ENCODE assay signal across 8 mouse cellular contexts in the genomic region with DNA sequence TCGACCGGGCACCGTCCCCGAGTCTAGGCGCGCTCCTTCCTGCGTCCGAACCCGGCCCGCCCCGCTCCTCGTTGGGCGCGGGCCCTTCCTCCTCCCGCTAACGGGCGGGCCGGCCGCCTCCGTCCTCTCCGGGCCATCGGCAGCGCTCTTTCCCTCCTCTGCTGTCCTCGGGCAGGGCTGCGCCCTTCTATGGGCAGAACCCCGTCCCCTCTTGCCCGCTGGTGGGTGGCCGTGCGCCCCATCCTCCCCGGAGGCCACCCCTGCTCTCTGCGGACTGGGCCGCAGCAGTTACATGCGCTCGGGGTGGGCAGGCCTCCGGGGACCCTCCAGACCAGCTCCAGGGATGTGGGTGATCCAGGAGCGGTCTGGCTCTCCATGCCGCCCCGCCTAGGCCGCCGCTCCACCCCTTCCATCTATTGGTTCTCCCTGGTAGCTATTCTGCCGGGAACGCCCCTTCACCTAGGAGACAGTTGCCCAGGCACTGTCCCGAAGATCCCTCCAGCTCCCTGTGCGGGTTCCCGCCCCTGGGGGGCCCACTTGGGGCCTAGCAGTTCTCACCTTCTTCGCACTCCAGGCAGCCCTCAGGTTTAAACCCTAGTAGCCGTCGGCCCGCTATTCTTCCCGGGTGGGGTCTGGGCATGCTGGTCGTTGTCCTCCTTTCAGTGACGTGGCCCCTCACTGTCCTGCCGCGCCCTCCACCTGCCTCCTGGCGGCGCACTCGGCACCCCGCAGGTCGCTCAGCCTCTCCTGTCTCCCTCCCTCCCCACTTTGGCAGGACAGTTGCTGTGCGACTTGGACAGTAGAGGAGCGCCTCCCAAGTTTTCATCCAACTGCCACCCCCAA. TPM values are rescaled to one million over a fixed set of nuclear protein-coding genes. Genes with fewer than 3 reads are reported as not detected.
DNase-seq lines count a peak whose midpoint lies in the region; ATAC-seq and TF ChIP-seq lines count a peak whose summit lies in the region.

No protein-coding gene starts in this region.

- TF ChIP-seq POLR2A in liver, adult 2 months (IDR thresholded peaks at IDR 0.05; ENCODE audit: extremely low read depth, insufficient read depth, low read length): no peak

- peak; percentile 95 for ATAC-seq in heart, embryonic 12.5 days (ENCODE audit: insufficient number of reproducible peaks, low FRiP score)
- peak; percentile 86 for ATAC-seq in kidney, postnatal 0 days (replicated peaks; ENCODE audit: low FRiP score, low read depth)
- peak; percentile 32 for ATAC-seq in monocyte, adult 5-6 weeks (replicated peaks; ENCODE audit: insufficient number of reproducible peaks, low FRiP score, low TSS enrichment, poor library complexity, severe bottlenecking)

- peaks cover 27% of the 10 kb centered on the region for H3K27me3 ChIP-seq in erythroblast, embryonic 14.5 days (ENCODE audit: control insufficient read depth)
- H3K27me3 ChIP-seq in heart, embryonic 12.5 days (replicated peaks): no peaks in the 10 kb centered on the region
- no peaks in the 10 kb centered on the region for H3K27me3 ChIP-seq in kidney, postnatal 0 days (ENCODE audit: insufficient read depth, low read length)
- H3K27me3 ChIP-seq in liver, adult 2 months (ENCODE audit: control insufficient read depth, insufficient read depth, low read length): no peaks in the 10 kb centered on the region

- H3K4me2 ChIP-seq in heart, embryonic 12.5 days: peak overlapping the region; percentile 81
- peak overlapping the region; percentile 88 for H3K4me2 ChIP-seq in kidney, postnatal 0 days (ENCODE audit: low read length)

- peak overlapping the region; percentile 82 for H3K27ac ChIP-seq in heart, embryonic 12.5 days (ENCODE audit: poor library complexity, severe bottlenecking)
- peak overlapping the region; percentile 87 for H3K27ac ChIP-seq in kidney, postnatal 0 days
- H3K27ac ChIP-seq in liver, adult 2 months (replicated peaks; ENCODE audit: insufficient read depth, low read depth, low read length): peak overlapping the region; percentile 47

- H3K9me3 ChIP-seq in erythroblast, embryonic 14.5 days (ENCODE audit: control insufficient read depth, low read length): no peaks in the 10 kb centered on the region
- H3K9me3 ChIP-seq in heart, embryonic 12.5 days (replicated peaks): no peaks in the 10 kb centered on the region
- no peaks in the 10 kb centered on the region for H3K9me3 ChIP-seq in kidney, postnatal 0 days (replicated peaks; ENCODE audit: low read length)

- peaks cover 38% of the 10 kb centered on the region for H3K4me1 ChIP-seq in erythroblast, embryonic 14.5 days (ENCODE audit: control insufficient read depth)
- peaks cover 16% of the 10 kb centered on the region for H3K4me1 ChIP-seq in heart, embryonic 12.5 days (replicated peaks)
- H3K4me1 ChIP-seq in kidney, postnatal 0 days (replicated peaks; ENCODE audit: insufficient read depth, low read length): peaks cover 6% of the 10 kb centered on the region
- peaks cover 8% of the 10 kb centered on the region; the same call in 1 of the 2 replicates for H3K4me1 ChIP-seq in liver, adult 2 months (ENCODE audit: control insufficient read depth, insufficient read depth, low read length)

- WGBS in heart, embryonic 12.5 days: under 1% methylated on average over 61 of the region's 61 CpGs
- WGBS in kidney, postnatal 0 days: under 1% methylated on average over 52 of the region's 61 CpGs
- WGBS in liver, adult 2 months: 3% methylated on average over 59 of the region's 61 CpGs

- peak; percentile 60 for TF ChIP-seq CTCF in kidney, postnatal 0 days (IDR thresholded peaks at IDR 0.05; ENCODE audit: low read depth)
- TF ChIP-seq CTCF in liver, adult 2 months (IDR thresholded peaks at IDR 0.05; ENCODE audit: low read depth, low read length): peak; percentile 23; the same call in 1 of the 2 replicates

- peaks cover 45% of the 10 kb centered on the region for H3K36me3 ChIP-seq in erythroblast, embryonic 14.5 days (ENCODE audit: control insufficient read depth)
- H3K36me3 ChIP-seq in heart, embryonic 12.5 days: peaks cover 37% of the 10 kb centered on the region
- peaks cover 25% of the 10 kb centered on the region for H3K36me3 ChIP-seq in kidney, postnatal 0 days (ENCODE audit: insufficient read depth, low read length)
- peaks cover 7% of the 10 kb centered on the region; the same call in 1 of the 2 replicates for H3K36me3 ChIP-seq in liver, adult 2 months (ENCODE audit: control insufficient read depth, insufficient read depth, low read length)

- H3K9ac ChIP-seq in heart, embryonic 12.5 days: peak overlapping the region; percentile 87
- peak overlapping the region; percentile 90 for H3K9ac ChIP-seq in kidney, postnatal 0 days (ENCODE audit: low read depth, low read length)
- peak overlapping the region; percentile 82 for H3K9ac ChIP-seq in liver, adult 2 months (ENCODE audit: low read depth, low read length)

- H3K4me3 ChIP-seq in erythroblast, embryonic 14.5 days (replicated peaks): peak overlapping the region; percentile 94
- peak overlapping the region; percentile 90 for H3K4me3 ChIP-seq in heart, embryonic 12.5 days
- peak overlapping the region; percentile 86 for H3K4me3 ChIP-seq in kidney, postnatal 0 days (replicated peaks; ENCODE audit: low read depth, low read length)
- H3K4me3 ChIP-seq in liver, adult 2 months (ENCODE audit: insufficient read depth, low read depth, low read length): peak overlapping the region; percentile 93

- peak; percentile 68 for DNase-seq in CD4-positive, CD25-positive, alpha-beta regulatory T cell, adult 2 months (ENCODE audit: low read depth, low spot score)
- peak; percentile 30 for DNase-seq in brain, embryonic 18.5 days (ENCODE audit: low read depth, low spot score)
- DNase-seq in kidney, postnatal 0 days (ENCODE audit: low spot score): peak; percentile 95
- peak; percentile 55 for DNase-seq in liver, adult 2 months (ENCODE audit: extremely low read depth, low read depth, low spot score)
- peak; percentile 89 to 92 for DNase-seq in spleen, postnatal 4 days (ENCODE audit: low spot score in 2 of 2)

- peaks cover 4% of the 10 kb centered on the region; the same call in 1 of the 2 replicates for H3K79me2 ChIP-seq in liver, adult 2 months (ENCODE audit: control insufficient read depth, insufficient read depth, low read length)

RNA-seq across cellular contexts. Expression of gene Odf2, which starts 1.2 kb away (rescaled TPM):
- 5.7 and 6.0 TPM in 2 replicates for polyA plus RNA-seq in erythroblast, embryonic 14.5 days (2012)
- polyA plus RNA-seq in heart, embryonic 12.5 days (2016; fragmentation: Nextera tagmentation; extraction: Ambion mirVana): 64.1 and 72.2 TPM in 2 replicates
- polyA plus RNA-seq in kidney, postnatal 0 days (2015; fragmentation: Nextera tagmentation; extraction: Ambion mirVana): 33.1 and 36.9 TPM in 2 replicates
- 6.4 and 7.0 TPM in 2 replicates for total RNA-seq in liver, adult 2 months (2014; rRNA removed)
- polyA plus RNA-seq in liver, adult 2 months (2012; rRNA removed): 3.7 and 7.0 TPM in 2 replicates
- 76.9 to 105 TPM (median 89.7 TPM) in 3 replicates for total RNA-seq in monocyte, adult 5-6 weeks (2017)

RNA-seq across cellular contexts. Expression of gene Cercam, which starts 21.2 kb away (rescaled TPM):
- polyA plus RNA-seq in erythroblast, embryonic 14.5 days (2012): 17.8 and 25.1 TPM in 2 replicates
- polyA plus RNA-seq in heart, embryonic 12.5 days (2016; fragmentation: Nextera tagmentation; extraction: Ambion mirVana): 24.7 and 26.9 TPM in 2 replicates
- 10.2 and 10.3 TPM in 2 replicates for polyA plus RNA-seq in kidney, postnatal 0 days (2015; fragmentation: Nextera tagmentation; extraction: Ambion mirVana)
- total RNA-seq in liver, adult 2 months (2014; rRNA removed): 0.18 and 0.34 TPM in 2 replicates
- 0.31 and 0.54 TPM in 2 replicates for polyA plus RNA-seq in liver, adult 2 months (2012; rRNA removed)
- total RNA-seq in monocyte, adult 5-6 weeks (2017): 1.2 to 9.8 TPM (median 3.1 TPM) in 3 replicates

RNA-seq across cellular contexts. Expression of gene Gle1, which starts 45.0 kb away (rescaled TPM):
- polyA plus RNA-seq in erythroblast, embryonic 14.5 days (2012): 6.5 and 7.0 TPM in 2 replicates
- 42.8 and 43.3 TPM in 2 replicates for polyA plus RNA-seq in heart, embryonic 12.5 days (2016; fragmentation: Nextera tagmentation; extraction: Ambion mirVana)
- 31.2 and 37.5 TPM in 2 replicates for polyA plus RNA-seq in kidney, postnatal 0 days (2015; fragmentation: Nextera tagmentation; extraction: Ambion mirVana)
- total RNA-seq in liver, adult 2 months (2014; rRNA removed): 17.8 and 22.6 TPM in 2 replicates
- polyA plus RNA-seq in liver, adult 2 months (2012; rRNA removed): 13.8 and 14.3 TPM in 2 replicates
- total RNA-seq in monocyte, adult 5-6 weeks (2017): 62.8 to 92.3 TPM (median 86.3 TPM) in 3 replicates

Comparison
In these comparisons a context has a peak if more than half of its experiments do, and no peak if none do; other contexts are left out.
1. Peak in every context shown above with its lines: DNase-seq, ATAC-seq, H3K4me3 ChIP-seq and H3K27ac ChIP-seq.
2. DNase-seq: peak in every context shown above with its lines; median percentile 95 in kidney, postnatal 0 days; 90 in spleen, postnatal 4 days; 68 in CD4-positive, CD25-positive, alpha-beta regulatory T cell, adult 2 months; 55 in liver, adult 2 months; 30 in brain, embryonic 18.5 days.
3. ATAC-seq: peak in every context shown above with its lines; median percentile 95 in heart, embryonic 12.5 days; 86 in kidney, postnatal 0 days; 32 in monocyte, adult 5-6 weeks.